Mouse (Mus musculus): ENCODE measurements at regions not wholly inside any gene's neighbourhood (a gene's known extent, or its start where the extent isn't known, plus 50 kb on each side); places are given as distances from the start of the nearest gene placed in this dataset.

- H3K27ac ChIP-seq: no peak overlapping the region
- no peaks in the 10 kb centered on the region for H3K36me3 ChIP-seq (replicated peaks)
- no peaks in the 10 kb centered on the region for H3K27me3 ChIP-seq
- no peak overlapping the region for H3K4me2 ChIP-seq
- peaks cover 6% of the 10 kb centered on the region; the same call in 1 of the 2 replicates for H3K4me1 ChIP-seq
- no peak overlapping the region for H3K4me3 ChIP-seq (replicated peaks)
- H3K9me3 ChIP-seq: no peaks in the 10 kb centered on the region
- WGBS: 88% methylated on average over 2 of the region's 2 CpGs
- H3K9ac ChIP-seq: no peak overlapping the region
- ATAC-seq (ENCODE audit: low FRiP score): no peak
Measured at GRCm38 (mm10) chr3:41229493-41229892, 146.6 kb upstream of the Pgrmc2 start.

GRCm38 (mm10) chr3:41228536-41228935 is 145.7 kb upstream of the Pgrmc2 start:
- H3K4me1 ChIP-seq: peaks cover 6% of the 10 kb centered on the region; the same call in 1 of the 2 replicates
- 25% methylated on average over 7 of the region's 7 CpGs for WGBS
- H3K4me3 ChIP-seq (replicated peaks): no peak overlapping the region
- H3K4me2 ChIP-seq: no peak overlapping the region
- no peak overlapping the region for H3K9ac ChIP-seq
- H3K27me3 ChIP-seq: no peaks in the 10 kb centered on the region
- peak; percentile 87 for ATAC-seq (ENCODE audit: low FRiP score)
- no peaks in the 10 kb centered on the region for H3K36me3 ChIP-seq (replicated peaks)
- no peak overlapping the region for H3K27ac ChIP-seq
- H3K9me3 ChIP-seq: no peaks in the 10 kb centered on the region

GRCm38 (mm10) chr3:41220746-41221145 is 137.9 kb upstream of the Pgrmc2 start:
- Histone ChIP-seq H3K4me1 (no peaks in the 10 kb centered on the region), H3K4me2 (no peak overlapping the region), H3K36me3 (replicated peaks) (no peaks in the 10 kb centered on the region), H3K27ac (no peak overlapping the region), H3K9ac (no peak overlapping the region), H3K27me3 (no peaks in the 10 kb centered on the region), H3K9me3 (peaks cover 3% of the 10 kb centered on the region; the same call in 1 of the 2 replicates), H3K4me3 (replicated peaks) (no peak overlapping the region)
- ATAC-seq (ENCODE audit: low FRiP score): no peak

DNA sequence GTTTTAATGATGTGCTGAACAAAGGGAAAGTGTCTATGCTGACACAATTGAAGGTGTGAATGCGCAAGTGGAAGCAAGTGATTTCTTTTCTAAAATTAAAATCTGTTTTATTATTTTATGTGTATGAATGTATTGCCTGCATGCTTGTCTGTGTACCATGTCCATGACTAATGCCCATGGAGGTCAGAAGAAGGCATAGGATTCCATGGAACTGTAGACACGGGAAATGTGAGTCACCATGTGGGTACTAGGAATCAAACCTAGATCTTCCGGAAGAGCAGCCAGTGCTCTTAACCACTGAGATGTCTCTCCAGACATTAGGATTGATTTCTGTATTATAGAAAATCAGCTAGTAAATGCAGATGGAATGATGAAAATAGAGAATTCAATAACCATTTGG is 134.9 kb upstream of the Pgrmc2 start:
- no peak overlapping the region for H3K9ac ChIP-seq
- ATAC-seq (ENCODE audit: low FRiP score): no peak
- WGBS: 94% methylated on average over 3 of the region's 3 CpGs
- no peaks in the 10 kb centered on the region for H3K27me3 ChIP-seq
- H3K9me3 ChIP-seq: peaks cover 3% of the 10 kb centered on the region; the same call in 1 of the 2 replicates
- H3K4me2 ChIP-seq: no peak overlapping the region
- no peaks in the 10 kb centered on the region for H3K4me1 ChIP-seq
- H3K36me3 ChIP-seq (replicated peaks): no peaks in the 10 kb centered on the region
- no peak overlapping the region for H3K4me3 ChIP-seq (replicated peaks)
- no peak overlapping the region for H3K27ac ChIP-seq

DNA sequence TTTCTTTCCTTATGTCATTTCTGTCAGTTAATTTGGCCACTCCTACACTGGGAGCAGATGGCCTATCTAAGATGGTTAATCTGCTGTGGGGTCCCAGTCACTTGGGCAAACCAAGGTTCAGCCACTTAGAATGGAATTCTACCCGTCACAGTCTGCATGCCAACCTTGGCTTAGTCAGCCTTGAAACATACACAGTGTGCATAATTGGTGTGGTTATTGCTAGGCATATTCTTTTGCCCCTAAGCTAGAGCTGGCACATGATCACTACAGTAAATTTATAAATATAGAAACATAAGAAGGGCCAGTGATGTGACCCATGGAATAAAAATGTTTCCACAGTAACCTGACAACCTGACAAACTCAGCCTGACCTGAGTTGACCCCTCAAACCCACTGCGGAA is 130.7 kb upstream of the Pgrmc2 start:
- WGBS: 82% methylated on average over 2 of the region's 2 CpGs
- Histone ChIP-seq H3K9me3 (peaks cover 3% of the 10 kb centered on the region; the same call in 1 of the 2 replicates), H3K4me1 (no peaks in the 10 kb centered on the region), H3K36me3 (replicated peaks) (no peaks in the 10 kb centered on the region), H3K27ac (no peak overlapping the region), H3K4me2 (no peak overlapping the region), H3K27me3 (no peaks in the 10 kb centered on the region), H3K4me3 (replicated peaks) (no peak overlapping the region), H3K9ac (no peak overlapping the region)
- ATAC-seq (ENCODE audit: low FRiP score): no peak

DNA sequence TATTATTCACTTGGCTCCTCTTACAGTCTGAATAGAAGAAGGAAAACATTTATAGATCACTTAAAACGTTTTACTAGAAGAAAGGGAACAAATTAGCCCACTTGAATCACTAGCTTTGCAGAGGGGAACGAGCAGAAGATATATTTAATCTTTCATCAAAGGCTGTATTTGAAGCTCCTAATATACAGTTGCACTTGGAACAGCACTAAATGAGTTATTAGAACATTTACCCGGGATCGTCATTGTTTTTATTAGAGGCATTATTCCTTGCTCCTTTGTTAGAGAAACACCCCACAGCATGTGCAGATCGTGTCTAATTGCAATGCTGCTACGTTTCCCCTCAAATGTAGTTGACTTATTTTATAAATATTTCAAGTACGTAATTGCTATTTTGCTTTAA is 127.5 kb upstream of the Pgrmc2 start:
- ATAC-seq (ENCODE audit: low FRiP score): no peak
- no peaks in the 10 kb centered on the region for H3K27me3 ChIP-seq
- H3K4me2 ChIP-seq: no peak overlapping the region
- no peak overlapping the region for H3K9ac ChIP-seq
- H3K4me1 ChIP-seq: no peaks in the 10 kb centered on the region
- no peak overlapping the region for H3K4me3 ChIP-seq (replicated peaks)
- H3K36me3 ChIP-seq (replicated peaks): no peaks in the 10 kb centered on the region
- no peaks in the 10 kb centered on the region for H3K9me3 ChIP-seq
- H3K27ac ChIP-seq: no peak overlapping the region
- 60% methylated on average over 7 of the region's 7 CpGs for WGBS

DNA sequence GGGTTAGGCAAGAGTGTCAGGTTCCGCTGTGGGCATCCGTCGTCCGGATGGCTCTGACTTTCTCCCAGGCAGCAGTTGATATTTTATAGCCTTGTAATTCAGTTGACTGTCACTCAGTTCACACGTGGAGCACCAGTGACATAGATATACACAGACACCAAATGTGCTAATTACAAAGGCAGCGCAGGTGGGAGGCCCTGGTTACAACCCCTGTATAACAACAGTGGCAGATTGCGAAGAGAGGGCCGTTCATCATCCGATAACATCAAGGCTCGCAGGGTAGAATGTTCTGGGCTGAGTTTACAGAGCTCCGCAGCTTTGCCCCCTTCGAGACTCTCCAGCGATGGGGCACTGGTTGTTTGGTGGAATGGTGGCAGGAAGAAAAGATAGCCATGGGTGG is 120.0 kb upstream of the Pgrmc2 start:
- no peak overlapping the region for H3K4me3 ChIP-seq (replicated peaks)
- no peak overlapping the region for H3K4me2 ChIP-seq
- no peaks in the 10 kb centered on the region for H3K36me3 ChIP-seq (replicated peaks)
- no peak overlapping the region for H3K9ac ChIP-seq
- no peaks in the 10 kb centered on the region for H3K4me1 ChIP-seq
- no peaks in the 10 kb centered on the region for H3K27me3 ChIP-seq
- no peak overlapping the region for H3K27ac ChIP-seq
- H3K9me3 ChIP-seq: no peaks in the 10 kb centered on the region
- 84% methylated on average over 13 of the region's 13 CpGs for WGBS
- no peak for ATAC-seq (ENCODE audit: low FRiP score)

- H3K36me3 ChIP-seq (replicated peaks): no peaks in the 10 kb centered on the region
- H3K4me1 ChIP-seq: no peaks in the 10 kb centered on the region
- H3K27ac ChIP-seq: no peak overlapping the region
- H3K9ac ChIP-seq: no peak overlapping the region
- no peak for ATAC-seq (ENCODE audit: low FRiP score)
- no peak overlapping the region for H3K4me2 ChIP-seq
- H3K9me3 ChIP-seq: no peaks in the 10 kb centered on the region
- H3K27me3 ChIP-seq: no peaks in the 10 kb centered on the region
- 33% methylated on average over 4 of the region's 4 CpGs for WGBS
- no peak overlapping the region for H3K4me3 ChIP-seq (replicated peaks)
Measured at GRCm38 (mm10) chr3:41201782-41202181, 118.9 kb upstream of the Pgrmc2 start.

- Histone ChIP-seq H3K27ac (no peak overlapping the region), H3K4me3 (replicated peaks) (no peak overlapping the region), H3K9ac (no peak overlapping the region), H3K36me3 (replicated peaks) (no peaks in the 10 kb centered on the region), H3K27me3 (no peaks in the 10 kb centered on the region), H3K4me2 (no peak overlapping the region), H3K4me1 (peaks cover 4% of the 10 kb centered on the region), H3K9me3 (no peaks in the 10 kb centered on the region)
- 91% methylated on average over 5 of the region's 5 CpGs for WGBS
- no peak for ATAC-seq (ENCODE audit: low FRiP score)
Measured at GRCm38 (mm10) chr3:41200026-41200425, 117.2 kb upstream of the Pgrmc2 start.

GRCm38 (mm10) chr3:41198216-41198976 is 115.5 kb upstream of the Pgrmc2 start:
- Histone ChIP-seq H3K4me3 (replicated peaks) (no peak overlapping the region), H3K9ac (no peak overlapping the region), H3K27ac (no peak overlapping the region), H3K27me3 (no peaks in the 10 kb centered on the region), H3K4me1 (peaks cover 8% of the 10 kb centered on the region), H3K4me2 (no peak overlapping the region), H3K36me3 (replicated peaks) (no peaks in the 10 kb centered on the region), H3K9me3 (no peaks in the 10 kb centered on the region)
- ATAC-seq (ENCODE audit: low FRiP score): no peak; the same call in 1 of the 2 replicates
- WGBS: 86% methylated on average over 15 of the region's 15 CpGs

- Histone ChIP-seq H3K36me3 (replicated peaks) (no peaks in the 10 kb centered on the region), H3K4me1 (peaks cover 8% of the 10 kb centered on the region), H3K9ac (no peak overlapping the region), H3K4me2 (no peak overlapping the region), H3K27me3 (no peaks in the 10 kb centered on the region), H3K9me3 (no peaks in the 10 kb centered on the region), H3K27ac (no peak overlapping the region), H3K4me3 (replicated peaks) (no peak overlapping the region)
- 62% methylated on average over 7 of the region's 7 CpGs for WGBS
- ATAC-seq (ENCODE audit: low FRiP score): peak; percentile 51; the same call in 1 of the 2 replicates
Measured at GRCm38 (mm10) chr3:41195113-41195975, 112.5 kb upstream of the Pgrmc2 start.

- Histone ChIP-seq H3K9me3 (no peaks in the 10 kb centered on the region), H3K4me3 (replicated peaks) (no peak overlapping the region), H3K4me1 (peaks cover 8% of the 10 kb centered on the region), H3K27ac (no peak overlapping the region), H3K9ac (no peak overlapping the region), H3K4me2 (no peak overlapping the region), H3K27me3 (no peaks in the 10 kb centered on the region), H3K36me3 (replicated peaks) (no peaks in the 10 kb centered on the region)
- ATAC-seq (ENCODE audit: low FRiP score): no peak
- 68% methylated on average over 9 of the region's 9 CpGs for WGBS
Measured at GRCm38 (mm10) chr3:41194311-41195112, 111.7 kb upstream of the Pgrmc2 start.
